9 mouse cellular contexts compared by ENCODE assay signal in genomic region chr5:134541640-134542039, GRCm38 (mm10). TPM values are rescaled to one million over a fixed set of nuclear protein-coding genes. Genes with fewer than 3 reads are reported as not detected.
DNase-seq lines count a peak whose midpoint lies in the region; ATAC-seq and TF ChIP-seq lines count a peak whose summit lies in the region.
"Had no signal": no experiment of that assay in that cellular context is flagged by ENCODE, and none has a peak within 500 bp of the region (broad histone marks: within the 10 kb centered on the region; RNA-seq: fewer than 3 reads in every experiment).

No protein-coding gene starts in this region.

- no peaks in the 10 kb centered on the region for H3K27me3 ChIP-seq in liver, adult 2 months (ENCODE audit: control insufficient read depth, insufficient read depth, low read length)
- no peaks in the 10 kb centered on the region for H3K27me3 ChIP-seq in liver, embryonic 12.5 days (replicated peaks)
- H3K27me3 ChIP-seq in kidney, embryonic 14.5 days (ENCODE audit: control insufficient read depth, insufficient read depth, low read length), result no peaks in the 10 kb centered on the region
- H3K27me3 ChIP-seq in small intestine, adult 2 months (ENCODE audit: control insufficient read depth, insufficient read depth, low read length), result no peaks in the 10 kb centered on the region
- H3K27me3 ChIP-seq: limb, embryonic 15.5 days had no signal

- no peak overlapping the region for H3K9ac ChIP-seq in liver, adult 2 months (ENCODE audit: low read depth, low read length)
- H3K9ac ChIP-seq in liver, embryonic 12.5 days, result no peak overlapping the region
- no peak overlapping the region for H3K9ac ChIP-seq in kidney, embryonic 14.5 days (ENCODE audit: low read depth, low read length)
- H3K9ac ChIP-seq: limb, embryonic 15.5 days had no signal

- TF ChIP-seq CTCF in liver, adult 2 months (IDR thresholded peaks at IDR 0.05; ENCODE audit: low read depth, low read length), result no peak
- no peak for TF ChIP-seq CTCF in small intestine, adult 2 months (IDR thresholded peaks at IDR 0.05; ENCODE audit: extremely low read depth, insufficient read length, insufficient replicate concordance, low read depth, low read length)

- no peaks in the 10 kb centered on the region for H3K36me3 ChIP-seq in liver, adult 2 months (ENCODE audit: control insufficient read depth, insufficient read depth, low read length)
- no peaks in the 10 kb centered on the region for H3K36me3 ChIP-seq in liver, embryonic 12.5 days
- no peaks in the 10 kb centered on the region for H3K36me3 ChIP-seq in kidney, embryonic 14.5 days (ENCODE audit: control insufficient read depth, insufficient read depth, low read length)
- peaks cover 3% of the 10 kb centered on the region; the same call in 1 of the 2 replicates for H3K36me3 ChIP-seq in small intestine, adult 2 months (ENCODE audit: control insufficient read depth, insufficient read depth, low read length)

- H3K4me3 ChIP-seq in liver, adult 2 months (ENCODE audit: insufficient read depth, low read depth, low read length), result no peak overlapping the region
- no peak overlapping the region for H3K4me3 ChIP-seq in liver, embryonic 12.5 days
- no peak overlapping the region for H3K4me3 ChIP-seq in kidney, embryonic 14.5 days (ENCODE audit: low read length)
- H3K4me3 ChIP-seq in small intestine, adult 2 months (ENCODE audit: low read depth, low read length), result no peak overlapping the region
- H3K4me3 ChIP-seq: limb, embryonic 15.5 days had no signal

- H3K27ac ChIP-seq in liver, adult 2 months (replicated peaks; ENCODE audit: insufficient read depth, low read depth, low read length), result no peak overlapping the region
- no peak overlapping the region for H3K27ac ChIP-seq in liver, embryonic 12.5 days
- H3K27ac ChIP-seq in kidney, embryonic 14.5 days (ENCODE audit: low read depth, low read length), result peak overlapping the region; percentile 37; the same call in 1 of the 2 replicates
- 0 out of 2 replicates have a peak overlapping the region, but pooled peaks have one; percentile 23 for H3K27ac ChIP-seq in small intestine, adult 2 months (ENCODE audit: insufficient read depth, low read depth, low read length)

- no peaks in the 10 kb centered on the region for H3K9me3 ChIP-seq in liver, embryonic 12.5 days (replicated peaks)
- no peaks in the 10 kb centered on the region for H3K9me3 ChIP-seq in kidney, embryonic 14.5 days (ENCODE audit: control insufficient read depth, low read length)
- H3K9me3 ChIP-seq: limb, embryonic 15.5 days had no signal

- peaks cover 12% of the 10 kb centered on the region for H3K4me1 ChIP-seq in liver, adult 2 months (ENCODE audit: control insufficient read depth, insufficient read depth, low read length)
- H3K4me1 ChIP-seq in liver, embryonic 12.5 days, result peaks cover 26% of the 10 kb centered on the region
- peaks cover 30% of the 10 kb centered on the region; the same call in 1 of the 2 replicates for H3K4me1 ChIP-seq in kidney, embryonic 14.5 days (ENCODE audit: control insufficient read depth, insufficient read depth, low read length)
- peaks cover 14% of the 10 kb centered on the region; the same call in 1 of the 2 replicates for H3K4me1 ChIP-seq in small intestine, adult 2 months (ENCODE audit: control insufficient read depth, insufficient read depth, insufficient read length, low read length)

- H3K79me2 ChIP-seq in liver, adult 2 months (ENCODE audit: control insufficient read depth, insufficient read depth, low read length), result no peaks in the 10 kb centered on the region

- 7% methylated on average over 7 of the region's 7 CpGs for WGBS in liver, adult 2 months
- 57% methylated on average over 7 of the region's 7 CpGs for WGBS in liver, embryonic 12.5 days (ENCODE audit: insufficient replicate concordance)
- 27% methylated on average over 7 of the region's 7 CpGs for WGBS in kidney, embryonic 14.5 days
- WGBS in small intestine, adult 2 months, result 15% methylated on average over 7 of the region's 7 CpGs

- ATAC-seq in liver, embryonic 12.5 days, result no peak
- peak; percentile 50; the same call in 1 of the 2 replicates for ATAC-seq in kidney, embryonic 14.5 days (ENCODE audit: low FRiP score, low TSS enrichment)

- TF ChIP-seq POLR2A in liver, adult 2 months (IDR thresholded peaks at IDR 0.05; ENCODE audit: extremely low read depth, insufficient read depth, low read length), result no peak
- no peak for TF ChIP-seq POLR2A in small intestine, adult 2 months (IDR thresholded peaks at IDR 0.05; ENCODE audit: low read depth, low read length)

- peak; percentile 93 for DNase-seq in liver, adult 2 months (ENCODE audit: extremely low read depth, low read depth, low spot score)
- peak; percentile 88 to 94 for DNase-seq in heart, adult 18-20 months
- no peak for DNase-seq in layer of hippocampus, adult 8-10 months (ENCODE audit: low spot score in 2 of 2)
- no peak for DNase-seq in cerebellum, adult 11 months
- DNase-seq in left cerebral cortex, adult 18-20 months (ENCODE audit: low spot score in 2 of 2), result no peak

- H3K4me2 ChIP-seq in liver, embryonic 12.5 days, result no peak overlapping the region
- H3K4me2 ChIP-seq in kidney, embryonic 14.5 days (replicated peaks; ENCODE audit: low read depth, low read length), result no peak overlapping the region
- H3K4me2 ChIP-seq: limb, embryonic 15.5 days had no signal

RNA-seq across cellular contexts. Expression of gene Clip2, which starts 10.6 kb away (rescaled TPM):
- 0.92 and 2.8 TPM in 2 replicates for total RNA-seq in liver, adult 2 months (2014; rRNA removed)
- 1.6 and 1.7 TPM in 2 replicates for polyA plus RNA-seq in liver, adult 2 months (2012; rRNA removed)
- 0.94 and 1.0 TPM in 2 replicates for polyA plus RNA-seq in liver, embryonic 12.5 days (2016; fragmentation: Nextera tagmentation; extraction: Ambion mirVana)
- total RNA-seq in heart, adult 18-20 months (2021), result 1 to 10 TPM; 5.8 TPM
- 3.7 and 4.4 TPM in 2 replicates for polyA plus RNA-seq in kidney, embryonic 14.5 days (2014; fragmentation: Nextera tagmentation; extraction: Ambion mirVana)
- polyA plus RNA-seq in small intestine, adult 2 months (2012; rRNA removed), result 24.0 and 43.4 TPM in 2 replicates
- 100 to 1,000 TPM in 2 of 4 experiments, 10 to 100 TPM in 2; 92.3 to 109 (median 102) TPM for total RNA-seq in layer of hippocampus, adult 8-10 months (2022)
- total RNA-seq in left cerebral cortex, adult 18-20 months (2021), result 100 to 1,000 TPM; 116 to 119 TPM

RNA-seq across cellular contexts. Expression of gene Syna, which starts 18.3 kb away (rescaled TPM):
- not detected in 2 replicates for total RNA-seq in liver, adult 2 months (2014; rRNA removed)
- not detected in 2 replicates for polyA plus RNA-seq in liver, adult 2 months (2012; rRNA removed)
- polyA plus RNA-seq in liver, embryonic 12.5 days (2016; fragmentation: Nextera tagmentation; extraction: Ambion mirVana), result not detected in 2 replicates
- total RNA-seq in heart, adult 18-20 months (2021), result not detected
- 0.14 TPM in 1 of 2 replicates, not detected in the other for polyA plus RNA-seq in kidney, embryonic 14.5 days (2014; fragmentation: Nextera tagmentation; extraction: Ambion mirVana)
- polyA plus RNA-seq in small intestine, adult 2 months (2012; rRNA removed), result 1.6 and 3.1 TPM in 2 replicates
- total RNA-seq in layer of hippocampus, adult 8-10 months (2022), result 1 to 10 TPM; 3.3 to 4.4 (median 3.7) TPM
- total RNA-seq in left cerebral cortex, adult 18-20 months (2021), result under 1 TPM in 1 of 2 experiments, not detected in 1; 0.21 TPM

RNA-seq across cellular contexts. Expression of gene Rfc2, which starts 39.5 kb away (rescaled TPM):
- total RNA-seq in liver, adult 2 months (2014; rRNA removed), result 15.3 and 25.1 TPM in 2 replicates
- 22.6 and 24.4 TPM in 2 replicates for polyA plus RNA-seq in liver, adult 2 months (2012; rRNA removed)
- polyA plus RNA-seq in liver, embryonic 12.5 days (2016; fragmentation: Nextera tagmentation; extraction: Ambion mirVana), result 259 and 263 TPM in 2 replicates
- 10 to 100 TPM; 20.7 to 25.0 TPM for total RNA-seq in heart, adult 18-20 months (2021)
- polyA plus RNA-seq in kidney, embryonic 14.5 days (2014; fragmentation: Nextera tagmentation; extraction: Ambion mirVana), result 309 and 333 TPM in 2 replicates
- polyA plus RNA-seq in small intestine, adult 2 months (2012; rRNA removed), result 15.1 and 35.4 TPM in 2 replicates
- 10 to 100 TPM; 50.2 to 60.7 (median 55.7) TPM for total RNA-seq in layer of hippocampus, adult 8-10 months (2022)
- total RNA-seq in left cerebral cortex, adult 18-20 months (2021), result 10 to 100 TPM; 54.9 to 64.6 TPM

Comparison
In these comparisons a context has a peak if more than half of its experiments do, and no peak if none do; other contexts are left out.
1. DNase-seq: peak in liver, adult 2 months (single experiment) and heart, adult 18-20 months (2 of 2); none in layer of hippocampus, adult 8-10 months (0 of 2), cerebellum, adult 11 months (single experiment) and left cerebral cortex, adult 18-20 months (0 of 2).
2. H3K27ac ChIP-seq: peak in kidney, embryonic 14.5 days (single experiment) and small intestine, adult 2 months (single experiment); none in liver, adult 2 months (single experiment) and liver, embryonic 12.5 days (single experiment).
3. RNA of gene Clip2, which starts 10.6 kb away (total RNA-seq): 116 to 119 TPM in left cerebral cortex, adult 18-20 months and 92.3 to 109 TPM in layer of hippocampus, adult 8-10 months; 5.8 TPM in heart, adult 18-20 months and 0.92 to 2.8 TPM in liver, adult 2 months; every median in the first group is over 10 times any median in the second.